Mouse (Mus musculus) thymus, postnatal 25 days (tissue): ENCODE data around the gene Kit.

Source experiments
- DNase-seq: peaks from one replicate; pipeline ENCODE4 v3.0.0; 2022

The Kit gene

GRCm38 (mm10) chr5:75591567-75591966 lies 16.9 kb downstream of the Kit start:
- DNase-seq = no peak

- DNase-seq = no peak
Observed at GRCm38 (mm10) chr5:75595319-75595718, 20.6 kb downstream of the Kit start.

- no peak for DNase-seq
Observed at GRCm38 (mm10) chr5:75596211-75596610, 21.5 kb downstream of the Kit start.

- DNase-seq = no peak
Observed at GRCm38 (mm10) chr5:75597316-75597715, 22.6 kb downstream of the Kit start.

GRCm38 (mm10) chr5:75598491-75598890 lies 23.8 kb downstream of the Kit start:
- DNase-seq = no peak

- DNase-seq = no peak
Observed at GRCm38 (mm10) chr5:75599991-75600390, 25.3 kb downstream of the Kit start.

- no peak for DNase-seq
Observed at GRCm38 (mm10) chr5:75604238-75604637, 29.5 kb downstream of the Kit start.

GRCm38 (mm10) chr5:75606898-75607297 lies 32.2 kb downstream of the Kit start:
- DNase-seq = no peak

- DNase-seq = no peak
Observed at GRCm38 (mm10) chr5:75607971-75608370, 33.3 kb downstream of the Kit start.

- no peak for DNase-seq
Observed at GRCm38 (mm10) chr5:75612380-75612779, 37.7 kb downstream of the Kit start.

- DNase-seq = no peak
Observed at GRCm38 (mm10) chr5:75612926-75613325, 38.2 kb downstream of the Kit start.

- DNase-seq = no peak
Observed at GRCm38 (mm10) chr5:75615000-75615571, 40.4 kb downstream of the Kit start.

GRCm38 (mm10) chr5:75615624-75616023 lies 40.9 kb downstream of the Kit start:
- no peak for DNase-seq

GRCm38 (mm10) chr5:75622401-75622800 lies 47.7 kb downstream of the Kit start:
- DNase-seq = no peak

GRCm38 (mm10) chr5:75623007-75623406 lies 48.3 kb downstream of the Kit start:
- DNase-seq = no peak

- DNase-seq = no peak
Observed at GRCm38 (mm10) chr5:75623520-75623919, 48.8 kb downstream of the Kit start.

- DNase-seq = no peak
Observed at GRCm38 (mm10) chr5:75623993-75624706, 49.4 kb downstream of the Kit start.

- DNase-seq = no peak
Observed at GRCm38 (mm10) chr5:75625059-75625458, 50.3 kb downstream of the Kit start.

- DNase-seq = no peak
Observed at GRCm38 (mm10) chr5:75626284-75626683, 51.6 kb downstream of the Kit start.

GRCm38 (mm10) chr5:75626703-75627102 lies 52.0 kb downstream of the Kit start:
- no peak for DNase-seq

- DNase-seq = no peak
Observed at GRCm38 (mm10) chr5:75632257-75632656, 57.5 kb downstream of the Kit start.

GRCm38 (mm10) chr5:75632846-75633640 lies 58.3 kb downstream of the Kit start:
- DNase-seq = no peak

GRCm38 (mm10) chr5:75635385-75635784 lies 60.7 kb downstream of the Kit start:
- no peak for DNase-seq

- DNase-seq = no peak
Observed at GRCm38 (mm10) chr5:75640637-75641036, 65.9 kb downstream of the Kit start.
